Mouse (Mus musculus) stomach, postnatal 0 days (tissue): Measurements from ENCODE around the gene Mrap.

ENCODE experiments used
- CTCF ChIP-seq: IDR thresholded peaks from 2 replicates; pipeline ENCODE4 v1.5.1; 2016; ENCODE audit warnings: antibody characterized with exemption, low read depth, mild to moderate bottlenecking, moderate library complexity
- EP300 ChIP-seq: optimal IDR thresholded peaks from 2 replicates; pipeline ENCODE3; 2016; ENCODE audit warnings: antibody characterized with exemption

GRCm38 (mm10) chr16:90726600-90727227 lies 11.3 kb upstream of the Mrap start:
- no peak for TF ChIP-seq CTCF
- TF ChIP-seq EP300 = no peak
